Mouse (Mus musculus) E14TG2a.4 (cell line): ENCODE results near the gene Rassf5.

Source experiments
- CTCF ChIP-seq: conservative IDR thresholded peaks from 2 replicates; pipeline ENCODE4 v1.5.1; 2014; ENCODE audit warnings: low read length
- NANOG ChIP-seq: IDR thresholded peaks from 2 replicates; pipeline ENCODE4 v1.6.1; 2014; ENCODE audit warnings: borderline replicate concordance, low read length, mixed read lengths
- POU5F1 ChIP-seq: IDR thresholded peaks from 2 replicates; pipeline ENCODE4 v1.6.1; 2014; ENCODE audit warnings: low read length, borderline replicate concordance

GRCm38 (mm10) chr1:131293221-131293921 is 48.3 kb upstream of the Rassf5 start:
- no peak for TF ChIP-seq CTCF
- TF ChIP-seq POU5F1: no peak
- TF ChIP-seq NANOG: no peak
